Mouse (Mus musculus): ENCODE results near the gene Col4a3.

GRCm38 (mm10) chr1:82717816-82718512 is 131.2 kb downstream of the Col4a3 start:
- TF ChIP-seq POLR2A (IDR thresholded peaks at IDR 0.05; ENCODE audit: extremely low read depth, insufficient read depth, low read length) (no peak), CTCF (IDR thresholded peaks at IDR 0.05; ENCODE audit: low read depth, low read length) (no peak)
